Mouse (Mus musculus) heart, postnatal 0 days (tissue): ENCODE data around the gene Grip2. TPM values are rescaled to one million over a fixed set of nuclear protein-coding genes. Genes with fewer than 3 reads are reported as not detected.
A peak's percentile ranks its signal among the peaks of the same experiment; 100 is the strongest.

ENCODE experiments used
- ATAC-seq: fragments of 200-750 bp; cut with Nextera tagmentation; 2 replicates; pipeline ENCODE4 v1.8.0; 2017; ENCODE audit warnings: low read depth, moderate number of reproducible peaks, moderate library complexity; ENCODE audit not compliant: insufficient read depth
- DNase-seq: peaks from one replicate; pipeline ENCODE4 v3.0.0-alpha.2; 2016; ENCODE audit warnings: low spot score
- H3K27ac ChIP-seq: fragments of 300-500 bp; sonication (generic); 2 replicates; pipeline ENCODE4 v1.5.1; 2014; ENCODE audit warnings: low read depth, mild to moderate bottlenecking
- H3K27me3 ChIP-seq: fragments of 300-500 bp; sonication (generic); 2 replicates; pipeline ENCODE4 v1.6.1; 2014; ENCODE audit warnings: low read length, mixed read lengths; ENCODE audit not compliant: control insufficient read depth, insufficient read depth
- H3K36me3 ChIP-seq: fragments of 300-500 bp; sonication (generic); replicated peaks from 2 replicates; pipeline ENCODE4 v1.6.1; 2014; ENCODE audit warnings: low read length, mixed read lengths; ENCODE audit not compliant: control insufficient read depth, insufficient read depth
- H3K4me1 ChIP-seq: fragments of 300-500 bp; sonication (generic); 2 replicates; pipeline ENCODE4 v1.6.1; 2014; ENCODE audit warnings: antibody characterized with exemption; ENCODE audit not compliant: control insufficient read depth, insufficient read depth
- H3K4me2 ChIP-seq: fragments of 300-500 bp; sonication (generic); 2 replicates; pipeline ENCODE4 v1.6.1; 2014; ENCODE audit warnings: low read depth, mild to moderate bottlenecking, low read length, moderate library complexity
- H3K4me3 ChIP-seq: fragments of 300-500 bp; sonication (generic); 2 replicates; pipeline ENCODE4 v1.5.1; 2014; ENCODE audit warnings: low read depth, low read length
- H3K9ac ChIP-seq: fragments of 300-500 bp; sonication (generic); replicated peaks from 2 replicates; pipeline ENCODE4 v1.6.1; 2014; ENCODE audit warnings: low read depth, low read length, mixed read lengths
- H3K9me3 ChIP-seq: fragments of 300-500 bp; sonication (generic); replicated peaks from 2 replicates; pipeline ENCODE4 v1.6.1; 2016; ENCODE audit warnings: low read length; ENCODE audit not compliant: control insufficient read depth
- CTCF ChIP-seq: IDR thresholded peaks from 2 replicates; pipeline ENCODE4 v1.5.1; 2016; ENCODE audit warnings: antibody characterized with exemption, control low read depth, low read depth
- EP300 ChIP-seq: IDR thresholded peaks from 2 replicates; pipeline ENCODE4 v1.6.1; 2016; ENCODE audit warnings: antibody characterized with exemption, low read depth
- WGBS: fragments of 180-500 bp; shearing (Covaris S2); extraction: QIAGEN DNeasy Blood & Tissue Kit; methylation state at CpG from one replicate; pipeline ENCODE4 v1.1.7; 2014; 5-methylcytosine and 5-hydroxymethylcytosine counted together
- polyA plus RNA-seq: library from polyadenylated mRNA; unstranded; fragments of >200 nt; fragmentation: Nextera tagmentation; extraction: Ambion mirVana; gene quantifications from 2 replicates; pipeline ENCODE4 v1.2.1, GENCODE M21; 2015
- total RNA-seq: library from RNA; depleted of rRNA; stranded (reverse); fragments of >200 nt; gene quantifications from 2 replicates; pipeline ENCODE4 v1.2.3, GENCODE M21; 2014; ENCODE audit warnings: low replicate concordance

Gene Grip2
- total and polyA plus RNA-seq, 2 experiments from 2014 or later, result 7.6 to 14.7 TPM

- Histone ChIP-seq H3K27me3 (0 out of 2 replicates have a peak, but pooled peaks cover 4% of the 10 kb centered on the region), H3K4me3 (no peak overlapping the region), H3K9ac (no peak overlapping the region), H3K4me1 (no peaks in the 10 kb centered on the region), H3K27ac (no peak overlapping the region), H3K36me3 (no peaks in the 10 kb centered on the region), H3K4me2 (no peak overlapping the region), H3K9me3 (peaks cover 4% of the 10 kb centered on the region)
- DNase-seq, result no peak
- WGBS, result 51% methylated on average over 5 of the region's 5 CpGs
- TF ChIP-seq CTCF (no peak), EP300 (no peak)
- ATAC-seq, result no peak
Measured at GRCm38 (mm10) chr6:91858339-91858738, 31.3 kb upstream of the Grip2 start.

DNA sequence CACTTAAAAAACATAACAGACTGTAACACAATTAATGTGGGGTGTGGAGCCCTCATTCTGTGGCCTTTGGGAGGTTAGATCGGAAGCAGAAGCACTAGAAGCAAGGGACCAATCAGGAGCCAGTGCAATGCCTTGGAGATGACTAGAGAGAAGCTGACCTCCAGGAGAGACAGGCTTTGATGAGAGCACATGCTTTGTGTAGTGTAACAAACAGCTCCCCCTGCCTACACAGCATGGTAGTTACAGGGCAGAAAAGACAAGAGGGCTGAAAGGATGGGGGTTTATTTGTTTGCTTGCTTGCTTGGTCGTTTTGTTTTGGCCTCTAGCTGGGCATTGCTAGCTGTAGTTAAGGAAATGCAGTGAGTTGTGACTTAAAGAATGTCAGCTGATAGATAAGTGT lies 25.5 kb upstream of the Grip2 start:
- peak; percentile 67; the same call in 1 of the 2 replicates for ATAC-seq
- Histone ChIP-seq H3K36me3 (no peaks in the 10 kb centered on the region), H3K9me3 (no peaks in the 10 kb centered on the region), H3K27ac (no peak overlapping the region), H3K4me2 (no peak overlapping the region), H3K4me1 (no peaks in the 10 kb centered on the region), H3K27me3 (no peaks in the 10 kb centered on the region), H3K4me3 (no peak overlapping the region), H3K9ac (no peak overlapping the region)
- TF ChIP-seq EP300, result no peak
- peak; percentile 94 for TF ChIP-seq CTCF
- peak; percentile 65 for DNase-seq
- 14% methylated on average over 2 of the region's 2 CpGs for WGBS

DNA sequence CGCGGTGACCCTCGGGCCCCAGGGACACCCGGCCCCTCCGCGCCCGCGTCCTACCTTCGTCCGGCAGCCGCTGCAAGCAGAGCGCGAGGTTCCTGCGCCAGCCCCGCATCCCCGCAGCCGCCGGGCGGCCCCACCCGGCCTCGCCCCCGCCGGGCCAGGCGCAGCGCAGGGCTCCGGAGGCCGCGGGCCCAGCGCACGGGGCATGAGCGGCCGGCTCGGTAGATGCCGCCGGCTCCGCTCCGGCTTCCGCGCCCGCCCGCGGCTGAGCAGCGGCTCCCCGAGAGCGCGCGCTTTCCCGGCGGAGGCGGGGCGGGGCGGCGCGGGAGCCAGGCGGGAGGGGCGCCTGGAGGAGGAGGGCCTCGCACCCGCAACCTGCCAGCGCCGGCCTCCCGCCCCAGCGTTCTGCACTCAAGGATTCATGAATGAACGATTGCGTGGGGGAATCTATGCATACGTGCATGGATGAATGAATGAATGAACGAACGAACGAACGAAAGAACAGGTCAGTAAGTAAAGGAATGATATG lies 16.6 kb upstream of the Grip2 start:
- H3K4me3 ChIP-seq, result peak overlapping the region; percentile 45

DNA sequence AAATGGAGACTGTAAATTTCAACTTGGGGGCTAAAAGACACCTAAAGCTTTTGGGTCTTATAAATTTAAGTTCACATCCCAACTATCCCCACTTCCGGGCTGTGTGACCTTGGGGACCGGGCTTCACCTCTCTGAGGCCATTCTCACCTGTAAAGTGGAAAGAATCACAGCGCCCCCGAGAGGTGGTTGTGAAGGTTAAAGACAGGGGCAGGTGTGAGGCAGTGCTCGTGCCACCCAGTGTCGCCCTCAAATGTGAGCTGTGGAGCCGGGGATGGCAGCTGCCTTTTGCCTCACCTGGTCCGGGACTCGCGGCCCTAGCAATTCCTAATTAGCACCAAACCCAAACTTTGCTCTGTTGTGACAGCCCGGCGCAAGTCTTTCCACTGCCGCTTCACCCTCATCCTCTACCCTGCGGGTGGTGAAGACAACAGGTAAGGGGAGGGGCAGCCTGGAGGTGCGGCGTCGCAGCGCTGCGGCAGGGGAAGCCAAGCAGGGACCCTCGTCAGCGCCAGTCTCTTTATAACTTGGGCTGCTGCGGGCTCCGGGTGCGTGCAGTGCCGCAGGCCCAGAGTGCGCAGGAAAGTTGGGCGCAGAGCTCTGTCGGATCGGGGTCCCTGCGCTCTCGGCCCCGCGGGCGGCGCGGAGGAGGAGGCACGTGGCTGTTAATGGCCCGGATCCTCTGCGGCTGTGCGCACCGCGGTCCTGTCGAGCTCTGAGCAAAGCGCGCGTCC lies 16.0 kb upstream of the Grip2 start:
- Histone ChIP-seq H3K4me1 (no peaks in the 10 kb centered on the region), H3K9me3 (no peaks in the 10 kb centered on the region), H3K4me3 (peak overlapping the region; percentile 45), H3K27me3 (peaks cover 82% of the 10 kb centered on the region), H3K9ac (no peak overlapping the region), H3K4me2 (peak overlapping the region; percentile 62), H3K27ac (no peak overlapping the region), H3K36me3 (no peaks in the 10 kb centered on the region)
- 4% methylated on average over 43 of the region's 46 CpGs for WGBS
- no peak for TF ChIP-seq EP300
- TF ChIP-seq CTCF, result no peak
- no peak for ATAC-seq
- no peak for DNase-seq

More for the DNA sequence above, 16.6 kb upstream of the Grip2 start:
- Histone ChIP-seq H3K27me3 (peaks cover 77% of the 10 kb centered on the region), H3K27ac (no peak overlapping the region), H3K4me1 (no peaks in the 10 kb centered on the region), H3K9ac (no peak overlapping the region), H3K9me3 (no peaks in the 10 kb centered on the region), H3K36me3 (no peaks in the 10 kb centered on the region), H3K4me2 (peak overlapping the region; percentile 62)
- no peak for DNase-seq
- TF ChIP-seq CTCF, result no peak
- no peak; the same call in 1 of the 2 replicates for ATAC-seq
- 6% methylated on average over 47 of the region's 69 CpGs for WGBS

DNA sequence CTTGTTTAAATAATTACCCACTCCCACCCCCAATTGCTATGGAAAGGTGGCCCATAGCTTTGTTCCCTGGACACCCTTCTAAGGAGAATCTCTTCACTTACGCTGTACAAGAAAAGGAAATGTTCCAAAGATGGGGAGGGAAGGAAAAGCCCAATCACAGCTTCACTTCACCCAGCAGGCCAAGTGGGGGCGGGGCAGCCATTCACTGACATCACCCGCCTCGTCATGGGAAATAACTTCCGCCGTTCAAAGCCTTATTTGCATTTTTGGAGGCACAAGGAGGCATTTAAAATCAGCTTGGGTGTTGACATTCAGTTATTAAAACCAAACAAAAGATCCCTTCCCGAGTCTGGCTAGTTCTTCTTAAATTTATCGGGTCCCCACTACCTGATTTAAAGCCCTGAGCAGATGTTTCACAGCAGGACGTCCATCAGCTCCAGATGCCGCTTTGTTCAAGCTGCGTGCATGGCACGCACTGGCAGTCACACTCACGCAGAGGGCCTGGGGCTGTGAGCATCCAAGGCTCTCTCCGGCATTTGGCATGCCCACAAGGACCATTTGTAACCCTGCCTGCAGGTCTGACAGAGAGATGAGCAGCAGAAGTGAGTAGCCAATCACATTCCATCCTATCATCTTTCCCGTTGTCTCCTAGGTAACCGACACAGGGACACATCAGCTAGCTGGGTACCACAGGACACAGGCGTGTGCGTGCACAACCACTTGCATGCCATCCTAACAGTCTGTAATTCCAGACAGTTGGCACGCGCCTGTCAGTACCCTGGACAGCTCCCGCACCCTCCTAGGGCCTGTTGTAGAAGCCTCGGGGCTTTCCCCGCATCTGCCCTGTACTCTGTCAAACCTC lies 12.2 kb upstream of the Grip2 start:
- Histone ChIP-seq H3K27ac (no peak overlapping the region), H3K27me3 (peaks cover 68% of the 10 kb centered on the region), H3K9me3 (no peaks in the 10 kb centered on the region), H3K9ac (no peak overlapping the region), H3K4me1 (no peaks in the 10 kb centered on the region), H3K4me2 (no peak overlapping the region), H3K4me3 (no peak overlapping the region), H3K36me3 (no peaks in the 10 kb centered on the region)
- DNase-seq (peak; percentile 57), ATAC-seq (peak; percentile 70)
- 8% methylated on average over 23 of the region's 23 CpGs for WGBS
- TF ChIP-seq EP300, result no peak
